Mouse (Mus musculus) forebrain, embryonic 11.5 days (tissue): ENCODE data around the gene Fosb. TPM values are rescaled to one million over a fixed set of nuclear protein-coding genes. Genes with fewer than 3 reads are reported as not detected.

Source experiments
- ATAC-seq: fragments of 200-750 bp; cut with Nextera tagmentation; replicated peaks from 2 replicates; pipeline ENCODE4 v1.8.0; 2017; ENCODE audit warnings: moderate TSS enrichment; ENCODE audit not compliant: low FRiP score
- DNase-seq: peaks from one replicate; pipeline ENCODE4 v3.0.0-alpha.2; 2017; ENCODE audit warnings: low spot score
- H3K27ac ChIP-seq: fragments of 300-500 bp; sonication (generic); 2 replicates; pipeline ENCODE4 v1.5.1; 2014; ENCODE audit warnings: low read depth, low read length
- H3K27me3 ChIP-seq: fragments of 300-500 bp; sonication (generic); 2 replicates; pipeline ENCODE4 v1.6.1; 2014; ENCODE audit warnings: mild to moderate bottlenecking, low read length, mixed read lengths; ENCODE audit not compliant: control insufficient read depth, insufficient read depth
- H3K36me3 ChIP-seq: fragments of 300-500 bp; sonication (generic); 2 replicates; pipeline ENCODE4 v1.6.1; 2014; ENCODE audit warnings: mild to moderate bottlenecking, low read length, moderate library complexity, mixed read lengths; ENCODE audit not compliant: control insufficient read depth, insufficient read depth
- H3K4me1 ChIP-seq: fragments of 300-500 bp; sonication (generic); replicated peaks from 2 replicates; pipeline ENCODE4 v1.6.1; 2014; ENCODE audit warnings: low read length, mixed read lengths; ENCODE audit not compliant: control insufficient read depth, insufficient read depth
- H3K4me2 ChIP-seq: fragments of 300-500 bp; sonication (generic); 2 replicates; pipeline ENCODE4 v1.6.1; 2014; ENCODE audit warnings: low read depth, mild to moderate bottlenecking, low read length, moderate library complexity, mixed read lengths; ENCODE audit not compliant: severe bottlenecking
- H3K4me3 ChIP-seq: fragments of 300-500 bp; sonication (generic); 2 replicates; pipeline ENCODE4 v1.5.1; 2014; ENCODE audit warnings: low read depth, low read length
- H3K9ac ChIP-seq: fragments of 300-500 bp; sonication (generic); 2 replicates; pipeline ENCODE4 v1.6.1; 2014; ENCODE audit warnings: low read length
- H3K9me3 ChIP-seq: fragments of 300-500 bp; sonication (generic); 2 replicates; pipeline ENCODE4 v1.6.1; 2016; ENCODE audit warnings: low read length, mixed read lengths; ENCODE audit not compliant: control insufficient read depth
- WGBS: fragments of 180-500 bp; shearing (Covaris S2); extraction: QIAGEN DNeasy Blood & Tissue Kit; methylation state at CpG from one replicate; pipeline ENCODE4 v1.1.7; 2014; 5-methylcytosine and 5-hydroxymethylcytosine counted together
- polyA plus RNA-seq: library from polyadenylated mRNA; unstranded; fragments of >200 nt; fragmentation: Nextera tagmentation; extraction: Ambion mirVana; gene quantifications from 2 replicates; pipeline ENCODE4 v1.2.1, GENCODE M21; 2014

Gene Fosb
- polyA plus RNA-seq, 1 experiment from 2014 or later: not detected

GRCm38 (mm10) chr7:19265147-19265546, 44.7 kb downstream of the Fosb start:
- H3K9ac ChIP-seq: no peak overlapping the region
- H3K4me3 ChIP-seq: no peak overlapping the region
- no peaks in the 10 kb centered on the region for H3K9me3 ChIP-seq
- H3K4me2 ChIP-seq: no peak overlapping the region
- 85% methylated on average over 7 of the region's 7 CpGs for WGBS
- no peaks in the 10 kb centered on the region for H3K27me3 ChIP-seq
- H3K4me1 ChIP-seq: peaks cover 6% of the 10 kb centered on the region
- H3K27ac ChIP-seq: no peak overlapping the region
- DNase-seq (no peak), ATAC-seq (no peak)
- no peaks in the 10 kb centered on the region; the same call in 1 of the 2 replicates for H3K36me3 ChIP-seq

GRCm38 (mm10) chr7:19258336-19258735, 51.5 kb downstream of the Fosb start:
- Histone ChIP-seq H3K4me3 (no peak overlapping the region), H3K36me3 (peaks cover 3% of the 10 kb centered on the region; the same call in 1 of the 2 replicates), H3K9me3 (no peaks in the 10 kb centered on the region), H3K27ac (no peak overlapping the region), H3K4me1 (no peaks in the 10 kb centered on the region), H3K27me3 (no peaks in the 10 kb centered on the region), H3K4me2 (no peak overlapping the region), H3K9ac (no peak overlapping the region)
- DNase-seq: no peak
- 93% methylated on average over 3 of the region's 3 CpGs for WGBS
- ATAC-seq: no peak

- no peaks in the 10 kb centered on the region for H3K27me3 ChIP-seq
- no peak overlapping the region for H3K4me3 ChIP-seq
- WGBS: 34% methylated on average over 11 of the region's 11 CpGs
- 0 out of 2 replicates have a peak overlapping the region, but pooled peaks have one; percentile 1 for H3K4me2 ChIP-seq
- H3K4me1 ChIP-seq: no peaks in the 10 kb centered on the region
- H3K27ac ChIP-seq: no peak overlapping the region
- ATAC-seq (peak; percentile 75), DNase-seq (peak; percentile 75)
- no peak overlapping the region for H3K9ac ChIP-seq
- H3K36me3 ChIP-seq: peaks cover 3% of the 10 kb centered on the region; the same call in 1 of the 2 replicates
- no peaks in the 10 kb centered on the region for H3K9me3 ChIP-seq
Measured at GRCm38 (mm10) chr7:19257390-19258022, 52.3 kb downstream of the Fosb start.

- no peaks in the 10 kb centered on the region for H3K9me3 ChIP-seq
- no peak overlapping the region for H3K9ac ChIP-seq
- H3K27me3 ChIP-seq: no peaks in the 10 kb centered on the region
- no peak for ATAC-seq
- H3K36me3 ChIP-seq: peaks cover 3% of the 10 kb centered on the region; the same call in 1 of the 2 replicates
- DNase-seq: no peak
- no peak overlapping the region for H3K27ac ChIP-seq
- 91% methylated on average over 7 of the region's 7 CpGs for WGBS
- no peak overlapping the region for H3K4me2 ChIP-seq
- no peaks in the 10 kb centered on the region for H3K4me1 ChIP-seq
- no peak overlapping the region for H3K4me3 ChIP-seq
Measured at GRCm38 (mm10) chr7:19256567-19256966, 53.3 kb downstream of the Fosb start.

GRCm38 (mm10) chr7:19255395-19255794, 54.5 kb downstream of the Fosb start:
- H3K4me1 ChIP-seq: no peaks in the 10 kb centered on the region
- no peaks in the 10 kb centered on the region for H3K27me3 ChIP-seq
- DNase-seq: no peak
- no peaks in the 10 kb centered on the region for H3K9me3 ChIP-seq
- H3K36me3 ChIP-seq: peaks cover 3% of the 10 kb centered on the region; the same call in 1 of the 2 replicates
- ATAC-seq: no peak
- 90% methylated on average over 17 of the region's 17 CpGs for WGBS
- no peak overlapping the region for H3K4me2 ChIP-seq
- no peak overlapping the region for H3K27ac ChIP-seq
- no peak overlapping the region for H3K4me3 ChIP-seq
- no peak overlapping the region for H3K9ac ChIP-seq

GRCm38 (mm10) chr7:19253437-19253836, 56.4 kb downstream of the Fosb start:
- H3K4me3 ChIP-seq: no peak overlapping the region
- no peaks in the 10 kb centered on the region; the same call in 1 of the 2 replicates for H3K36me3 ChIP-seq
- WGBS: 74% methylated on average over 5 of the region's 5 CpGs
- H3K4me2 ChIP-seq: no peak overlapping the region
- H3K4me1 ChIP-seq: no peaks in the 10 kb centered on the region
- H3K27ac ChIP-seq: no peak overlapping the region
- no peaks in the 10 kb centered on the region for H3K9me3 ChIP-seq
- H3K27me3 ChIP-seq: no peaks in the 10 kb centered on the region
- DNase-seq: no peak
- ATAC-seq: no peak
- H3K9ac ChIP-seq: no peak overlapping the region

Other genes starting within 250 kb of the Fosb start
- gene Dmwd, start 233.8 kb downstream of the Fosb start, polyA plus RNA-seq: 20.9 and 25.4 TPM in 2 replicates
- gene Dmpk, start 226.2 kb downstream of the Fosb start, polyA plus RNA-seq: 12.4 and 13.8 TPM in 2 replicates
- gene Six5, start 215.5 kb downstream of the Fosb start, polyA plus RNA-seq: 9.9 and 10.8 TPM in 2 replicates
- gene Gm4969, start 191.7 kb downstream of the Fosb start, polyA plus RNA-seq: 1.2 and 1.4 TPM in 2 replicates
- 13.6 and 13.9 TPM in 2 replicates for gene Fbxo46, start 190.2 kb downstream of the Fosb start, polyA plus RNA-seq
- 13.8 and 13.9 TPM in 2 replicates for gene Qpctl, start 160.8 kb downstream of the Fosb start, polyA plus RNA-seq
- gene Snrpd2, start 160.3 kb downstream of the Fosb start, polyA plus RNA-seq: 154 and 158 TPM in 2 replicates
- gene Gipr, start 143.9 kb downstream of the Fosb start, polyA plus RNA-seq: 0.56 and 0.75 TPM in 2 replicates
- gene Eml2, start 133.6 kb downstream of the Fosb start, polyA plus RNA-seq: 2.0 and 2.1 TPM in 2 replicates
- gene Gpr4, start 97.5 kb downstream of the Fosb start, polyA plus RNA-seq: 1.6 and 2.5 TPM in 2 replicates
- 54.1 and 59.8 TPM in 2 replicates for gene Opa3, start 81.7 kb downstream of the Fosb start, polyA plus RNA-seq
- gene Vasp, start 38.2 kb downstream of the Fosb start, polyA plus RNA-seq: 52.8 and 53.0 TPM in 2 replicates
- gene Ppm1n, start 30.0 kb downstream of the Fosb start, polyA plus RNA-seq: 0.44 TPM in 1 of 2 replicates, not detected in the other
- 47.3 and 54.7 TPM in 2 replicates for gene Rtn2, start 27.4 kb downstream of the Fosb start, polyA plus RNA-seq
- 94.4 and 100 TPM in 2 replicates for gene Ercc1, start 34.7 kb upstream of the Fosb start, polyA plus RNA-seq
- gene Cd3eap, start 49.4 kb upstream of the Fosb start, polyA plus RNA-seq: 23.2 and 24.0 TPM in 2 replicates
- 5.8 and 6.4 TPM in 2 replicates for gene Ppp1r13l, start 49.7 kb upstream of the Fosb start, polyA plus RNA-seq
- 18.2 and 25.2 TPM in 2 replicates for gene Ercc2, start 72.0 kb upstream of the Fosb start, polyA plus RNA-seq
- 2.0 and 2.8 TPM in 2 replicates for gene Klc3, start 94.1 kb upstream of the Fosb start, polyA plus RNA-seq
- gene Ckm, start 94.7 kb upstream of the Fosb start, polyA plus RNA-seq: not detected in 2 replicates
- gene Mark4, start 148.8 kb upstream of the Fosb start, polyA plus RNA-seq: 11.0 and 13.2 TPM in 2 replicates
- 1.2 and 1.4 TPM in 2 replicates for gene Exoc3l2, start 153.3 kb upstream of the Fosb start, polyA plus RNA-seq
- 2.9 and 4.5 TPM in 2 replicates for gene Bloc1s3, start 198.3 kb upstream of the Fosb start, polyA plus RNA-seq
- gene Trappc6a, start 198.3 kb upstream of the Fosb start, polyA plus RNA-seq: 43.7 and 54.1 TPM in 2 replicates
- 0.11 TPM in 1 of 2 replicates, not detected in the other for gene Nkpd1, start 207.8 kb upstream of the Fosb start, polyA plus RNA-seq